Mouse (Mus musculus) liver, postnatal 0 days (tissue): ENCODE measurements at regions not wholly inside any gene's neighbourhood (a gene's known extent, or its start where the extent isn't known, plus 50 kb on each side); places are given as distances from the start of the nearest gene placed in this dataset.

Experiments
- CTCF ChIP-seq: sonication (generic); IDR thresholded peaks from 2 replicates; pipeline ENCODE4 v1.5.1; 2016; ENCODE audit warnings: antibody characterized with exemption, low read depth
- EP300 ChIP-seq: IDR thresholded peaks from 2 replicates; pipeline ENCODE4 v1.6.1; 2016; ENCODE audit warnings: antibody characterized with exemption, low read depth, mild to moderate bottlenecking

GRCm38 (mm10) chr2:161265211-161265610 lies 156.3 kb upstream of the Chd6 start:
- TF ChIP-seq CTCF (no peak), EP300 (no peak)
